Mouse (Mus musculus) retina, postnatal 7 days (tissue): ENCODE measurements around the gene Cfap20.

Source experiments
- DNase-seq: peaks from one replicate; pipeline ENCODE4 v3.0.0-alpha.2; 2012; ENCODE audit warnings: low read depth, low spot score

Gene Cfap20

DNA sequence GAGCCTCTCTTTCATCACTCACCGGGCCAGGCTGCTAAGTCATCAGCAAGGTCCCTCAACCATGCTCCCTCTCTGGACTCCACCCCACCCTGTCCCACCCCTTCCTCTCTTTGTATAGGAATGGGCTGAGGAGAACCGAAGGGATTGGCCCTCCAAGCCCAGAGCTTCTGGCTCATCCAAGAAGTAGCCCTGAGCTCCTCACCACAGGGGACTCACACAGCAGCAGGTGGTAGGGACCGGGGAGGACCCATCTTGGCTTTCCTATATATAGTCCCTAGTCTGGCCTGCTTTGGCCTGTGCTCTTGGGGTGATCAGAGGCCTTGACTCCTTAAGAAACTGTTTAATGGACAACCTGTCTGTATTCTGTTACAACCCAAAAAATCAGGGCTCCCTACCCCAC lies 60.2 kb downstream of the Cfap20 start:
- DNase-seq: no peak

DNA sequence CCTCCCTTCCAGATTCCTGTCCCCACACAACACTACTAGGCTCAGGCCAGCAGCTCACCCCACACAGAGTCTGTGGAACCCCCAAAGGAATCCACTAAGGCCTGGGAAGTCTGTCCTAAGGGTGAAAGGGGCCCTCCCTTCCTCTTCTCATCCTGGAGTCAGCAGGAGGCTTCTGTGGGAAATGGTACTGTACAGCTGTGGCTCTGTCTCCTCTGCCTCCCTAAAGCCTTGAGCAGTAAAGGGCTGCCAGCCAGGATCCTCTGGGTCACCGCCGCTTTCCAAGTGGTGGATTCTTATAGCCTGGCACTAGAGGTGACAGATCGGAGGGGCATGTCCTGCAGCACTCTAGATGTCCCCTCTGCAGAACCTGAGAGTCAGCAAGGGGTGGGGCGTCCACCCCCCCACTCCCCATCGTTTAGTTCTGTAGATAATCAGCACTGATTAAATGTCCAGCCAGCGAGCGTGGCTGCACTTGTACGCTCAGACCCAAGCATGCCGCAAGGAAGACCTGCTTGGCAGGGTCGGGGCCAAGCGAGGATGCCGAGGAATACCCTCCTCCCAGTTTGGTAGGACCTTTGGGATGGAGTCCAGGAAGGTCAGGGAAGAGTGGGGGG lies 61.2 kb downstream of the Cfap20 start:
- DNase-seq: no peak
